Mouse (Mus musculus): ENCODE data around the gene Clec16a.

DNA sequence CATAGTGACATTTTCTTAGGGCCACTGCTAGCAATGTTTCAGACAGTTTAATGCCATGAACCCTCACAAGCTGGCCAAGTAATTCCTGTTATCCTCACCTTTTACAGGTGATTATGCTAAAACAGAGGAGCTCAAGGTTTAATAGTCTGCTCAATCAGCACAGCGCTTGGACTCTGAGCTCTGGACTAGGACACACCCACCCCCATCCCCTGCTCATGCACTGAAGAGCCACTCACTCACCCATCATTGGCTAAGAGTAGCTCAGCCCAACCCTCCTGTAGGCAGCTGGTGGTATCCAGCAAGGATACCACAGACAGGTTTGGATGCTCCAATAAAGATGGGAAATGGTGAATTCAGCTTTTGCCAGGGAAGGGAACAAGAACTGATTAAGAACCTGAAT is 111.8 kb downstream of the Clec16a start:
- TF ChIP-seq CTCF (IDR thresholded peaks at IDR 0.05; ENCODE audit: control insufficient read depth, insufficient read depth, low read length) (no peak), POLR2A (IDR thresholded peaks at IDR 0.05; ENCODE audit: borderline replicate concordance, control insufficient read depth, low read depth, low read length) (no peak)
